Mouse (Mus musculus) adrenal gland, postnatal 4 days (tissue): ENCODE results near the gene Nbas. TPM values are rescaled to one million over a fixed set of nuclear protein-coding genes. Genes with fewer than 3 reads are reported as not detected.

Experiments
- DNase-seq, 2 experiments: peaks; one replicate each; pipeline ENCODE4 v3.0.0; 2021 to 2022; ENCODE audit warnings: low spot score in 2 of 2, mixed read lengths in 2 of 2
- total RNA-seq, 2 experiments: library from RNA; stranded (reverse); gene quantifications; 2 replicates each; pipeline ENCODE4 v1.2.3; 2021

Gene Nbas
- total RNA-seq, 2 experiments from 2014 or later, result 28.1 to 28.7 TPM

GRCm38 (mm10) chr12:13613041-13613440, 344.1 kb downstream of the Nbas start:
- no peak for DNase-seq

DNA sequence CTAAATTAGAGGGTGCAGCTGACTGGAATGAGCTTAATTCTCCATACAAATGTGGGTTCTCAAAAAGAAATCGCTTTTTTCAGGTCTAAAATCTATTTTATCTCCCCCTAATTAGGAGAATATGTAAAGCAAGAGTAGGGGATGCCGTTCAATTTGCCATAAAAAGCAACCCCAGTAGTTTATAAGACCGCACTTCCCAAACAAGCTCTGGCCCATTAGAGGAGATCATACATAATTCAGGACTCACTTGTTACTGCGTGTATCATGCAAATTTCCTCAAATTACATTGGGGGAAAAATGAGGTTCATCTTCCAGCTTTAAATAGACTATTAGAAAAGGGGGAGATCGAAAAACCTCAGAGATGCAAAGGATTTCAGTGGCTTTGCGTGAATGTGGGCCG, 346.7 kb downstream of the Nbas start:
- no peak for DNase-seq

- no peak for DNase-seq
These were observed 353.4 kb downstream of the Nbas start for GRCm38 (mm10) chr12:13622150-13622822.

DNA sequence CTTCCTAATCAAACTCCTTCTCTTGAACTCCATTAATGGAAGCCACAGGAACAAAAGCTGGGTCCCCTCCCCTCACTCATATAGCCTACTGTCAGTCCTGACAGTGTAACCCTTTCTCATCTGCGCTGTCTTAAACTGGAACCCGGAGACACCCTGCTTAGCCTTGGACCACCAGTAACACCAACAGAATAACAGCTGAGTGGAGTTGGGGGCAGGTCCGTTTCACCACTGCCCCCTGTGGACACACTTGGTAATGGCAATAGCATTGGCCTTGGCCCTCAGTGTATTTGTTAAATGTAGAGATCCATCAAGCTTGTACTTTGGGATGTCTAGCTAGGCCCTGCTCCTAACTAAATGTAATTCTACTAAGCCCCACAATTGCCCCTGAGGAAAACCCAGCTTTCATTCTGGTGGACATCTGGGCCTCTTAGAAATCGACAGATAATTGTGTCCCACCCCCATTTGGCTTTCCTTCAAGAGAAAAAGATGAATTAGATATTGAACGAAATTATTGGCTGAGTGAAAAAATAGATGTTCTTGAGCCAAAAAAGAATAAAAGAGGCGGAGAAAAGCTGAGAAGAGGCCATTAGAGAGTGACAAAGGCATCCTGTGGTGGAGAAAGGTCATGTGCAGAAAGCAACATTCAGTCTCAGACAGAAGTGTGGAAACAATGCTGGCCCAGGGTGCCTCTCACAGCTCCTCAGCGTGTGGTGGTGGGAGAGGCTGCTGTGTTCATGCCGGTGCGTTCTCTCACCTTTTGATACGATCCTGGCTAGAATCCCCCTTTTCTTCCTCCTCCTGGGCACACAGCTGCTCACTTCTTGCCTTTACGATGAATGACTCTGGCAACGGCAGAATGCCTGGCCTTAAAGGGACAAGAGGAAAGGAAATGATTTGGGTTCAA, 358.1 kb downstream of the Nbas start:
- DNase-seq, result no peak

Other genes starting within 250 kb of the Nbas start
- gene Ddx1, start 19.9 kb upstream of the Nbas start, total RNA-seq, result 100 to 1,000 TPM; 103 to 116 TPM